Mouse (Mus musculus) layer of hippocampus, adult 6 months (tissue): ENCODE measurements around the gene Zfp553. TPM values are rescaled to one million over a fixed set of nuclear protein-coding genes. Genes with fewer than 3 reads are reported as not detected.

Source experiments
- long read RNA-seq, 2 experiments: library from polyadenylated mRNA; unstranded; transcript quantifications; one replicate each; pipeline ENCODE4 v2.0.0; 2019 to 2020
- polyA plus RNA-seq: library from polyadenylated mRNA; unstranded; fragments of <200 nt; fragmentation: Nextera tagmentation; gene quantifications from 2 replicates; pipeline ENCODE4 v1.2.3, GENCODE M21; 2021

Zfp553 gene
- polyA plus RNA-seq = 12.1 and 12.3 TPM in 2 replicates
- long read RNA-seq, experiment 1, transcript Zfp553-201 (2 exons, 3,043 nt) = minor isoform, 7 of 40 reads
- long read RNA-seq, experiment 1, transcript Zfp553-202 (2 exons, 3,342 nt) = major isoform, 24 of 40 reads
- long read RNA-seq, experiment 1, partial matches to known transcripts = 0 of 40 reads
- long read RNA-seq, experiment 1, other reads (novel, unspliced or antisense) = 9 of 40 reads
- long read RNA-seq, experiment 2, transcript Zfp553-202 (2 exons, 3,342 nt) = major isoform, 141 of 185 reads
- long read RNA-seq, experiment 2, transcript Zfp553-201 (2 exons, 3,043 nt) = minor isoform, 35 of 185 reads
- long read RNA-seq, experiment 2, partial matches to known transcripts = 7 of 185 reads
- long read RNA-seq, experiment 2, other reads (novel, unspliced or antisense) = 2 of 185 reads

DNA sequence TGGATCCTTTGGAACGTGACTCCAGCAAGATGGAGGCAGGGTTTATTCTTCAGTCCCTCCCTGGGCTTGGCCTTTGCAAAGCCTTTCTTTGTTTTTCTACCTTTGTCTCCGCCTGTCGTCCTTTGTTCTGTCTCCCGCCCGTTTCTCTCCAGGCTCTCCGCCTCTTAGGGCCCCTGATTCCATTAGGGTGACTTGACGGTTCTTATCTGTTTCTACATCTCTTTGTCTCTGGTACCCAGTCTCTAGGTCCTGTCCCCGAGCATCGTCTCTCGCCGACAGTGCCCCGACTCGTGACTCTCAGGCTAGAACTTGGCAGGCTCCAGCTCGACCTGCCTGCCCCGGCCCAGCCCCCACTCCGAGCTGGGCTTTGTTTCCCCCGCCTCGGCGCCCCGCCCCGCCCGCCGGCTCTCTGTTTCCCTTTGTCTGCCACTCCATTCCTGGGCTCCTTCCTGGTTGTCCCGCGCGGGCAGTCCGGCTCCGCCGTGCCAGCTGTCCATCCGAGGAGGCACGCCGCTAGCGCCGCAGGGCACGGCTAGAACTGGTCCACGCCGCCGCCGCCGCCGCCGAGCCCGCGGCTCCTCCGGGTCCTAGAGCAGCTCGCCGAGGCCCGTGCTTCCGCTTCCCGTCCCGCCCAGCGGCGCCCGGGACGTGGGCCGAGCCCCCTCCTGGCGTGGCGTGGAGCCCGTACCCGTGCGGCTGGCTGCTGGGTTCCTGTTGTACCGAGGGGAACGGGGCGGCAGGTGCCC is at the start of gene Zfp553, which contains the start of gene Sept1:
Gene Zfp553 (plus strand): TSS at position 440 of the 746 bp plus-strand sequence.
Gene Sept1 (minus strand): TSS at position 509 of the 746 bp plus-strand sequence.

GRCm38 (mm10) chr7:127195544-127196295 is 37.1 kb upstream of the Zfp553 start, which contains the start of gene Cd2bp2:
Cd2bp2 (minus strand) TSS chr7:127196050.

GRCm38 (mm10) chr7:127208295-127208552 is 24.6 kb upstream of the Zfp553 start, which contains the start of gene Tbc1d10b:
Tbc1d10b (minus strand) TSS chr7:127208468.

GRCm38 (mm10) chr7:127208553-127209438 is 24.1 kb upstream of the Zfp553 start, which contains the start of gene Mylpf:
Mylpf (plus strand) TSS chr7:127208890.

DNA sequence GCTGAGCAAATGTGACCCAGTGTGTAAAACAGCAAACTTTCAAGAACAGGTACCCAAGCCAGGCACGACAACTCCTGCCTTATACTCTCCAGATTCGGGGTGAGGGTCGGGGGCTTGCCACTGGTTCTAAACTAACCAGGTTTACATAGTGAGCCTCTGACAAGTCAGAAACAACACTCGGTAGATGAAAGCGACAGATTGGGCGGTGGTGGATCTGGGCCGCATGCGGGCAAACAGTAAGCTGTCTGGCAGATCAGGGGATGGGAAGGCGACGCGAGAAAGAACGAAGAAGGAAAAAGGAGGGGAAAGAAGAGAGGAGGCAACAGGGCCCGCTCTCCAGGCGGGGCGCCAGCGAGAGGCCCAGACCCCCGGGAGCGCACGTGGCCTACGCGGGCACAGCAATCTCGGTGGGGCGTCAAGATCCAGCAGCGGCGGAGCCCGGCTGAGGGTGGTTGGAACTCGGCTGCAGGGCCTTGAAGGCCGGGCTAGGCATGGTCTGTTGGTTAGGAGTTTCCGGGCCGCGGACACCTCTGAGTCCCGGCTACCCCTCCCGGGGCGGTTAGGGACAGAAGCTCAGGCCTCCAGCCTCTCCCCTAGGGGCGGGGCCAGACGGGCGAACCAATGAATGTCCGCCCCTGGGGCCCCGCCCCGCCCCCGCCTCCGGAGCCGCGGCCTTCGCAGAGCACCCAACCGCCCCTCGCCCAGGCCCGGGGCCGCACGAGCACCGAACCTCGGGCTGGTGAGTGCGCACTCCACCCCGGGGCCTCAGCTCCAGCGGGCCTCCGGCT is 11.2 kb downstream of the Zfp553 start, which contains the start of gene Zfp771:
Gene Zfp771 (plus strand): TSS at position 405 of the 788 bp plus-strand sequence.

GRCm38 (mm10) chr7:127260309-127261111 is 27.6 kb downstream of the Zfp553 start, which contains the start of gene Dctpp1:
Dctpp1 (minus strand) TSS chr7:127260709.

GRCm38 (mm10) chr7:127273925-127274789 is 41.3 kb downstream of the Zfp553 start, which contains the start of gene Sephs2:
Sephs2 (minus strand) TSS chr7:127274055.

Other genes with a start within 250 kb of the Zfp553 start
- 4.2 and 5.5 TPM in 2 replicates for gene Mvp, start 218.4 kb upstream of the Zfp553 start, polyA plus RNA-seq
- 0.55 TPM in 1 of 2 replicates, not detected in the other for gene Pagr1b, start 216.6 kb upstream of the Zfp553 start, polyA plus RNA-seq
- gene Pagr1a, start 215.7 kb upstream of the Zfp553 start, polyA plus RNA-seq = 28.6 and 49.8 TPM in 2 replicates
- 8.1 and 19.3 TPM in 2 replicates for gene Gm42742, start 212.0 kb upstream of the Zfp553 start, polyA plus RNA-seq
- 96.1 and 120 TPM in 2 replicates for gene Prrt2, start 211.8 kb upstream of the Zfp553 start, polyA plus RNA-seq
- gene Maz, start 206.0 kb upstream of the Zfp553 start, polyA plus RNA-seq = 5.6 and 7.1 TPM in 2 replicates
- 15.6 and 17.6 TPM in 2 replicates for gene Kif22, start 190.6 kb upstream of the Zfp553 start, polyA plus RNA-seq
- gene Zg16, start 145.7 kb upstream of the Zfp553 start, polyA plus RNA-seq = not detected in 2 replicates
- gene AI467606, start 141.7 kb upstream of the Zfp553 start, polyA plus RNA-seq = 1.8 and 2.1 TPM in 2 replicates
- 0.89 and 0.97 TPM in 2 replicates for gene Qprt, start 110.8 kb upstream of the Zfp553 start, polyA plus RNA-seq
- 0.06 TPM in 1 of 2 replicates, not detected in the other for gene Spn, start 95.2 kb upstream of the Zfp553 start, polyA plus RNA-seq
- 30.0 and 34.9 TPM in 2 replicates for gene Cd2bp2, start 37.0 kb upstream of the Zfp553 start, polyA plus RNA-seq
- 8.5 and 9.3 TPM in 2 replicates for gene Tbc1d10b, start 24.6 kb upstream of the Zfp553 start, polyA plus RNA-seq
- gene Mylpf, start 24.2 kb upstream of the Zfp553 start, polyA plus RNA-seq = 4.1 and 5.1 TPM in 2 replicates
- gene Sept1, start 69 bp downstream of the Zfp553 start, polyA plus RNA-seq = 1.3 and 2.0 TPM in 2 replicates
- 61.1 and 73.1 TPM in 2 replicates for gene Zfp771, start 11.2 kb downstream of the Zfp553 start, polyA plus RNA-seq
- gene Dctpp1, start 27.6 kb downstream of the Zfp553 start, polyA plus RNA-seq = 66.6 and 67.2 TPM in 2 replicates
- 60.4 and 69.7 TPM in 2 replicates for gene Sephs2, start 41.0 kb downstream of the Zfp553 start, polyA plus RNA-seq
- 0.04 and 0.14 TPM in 2 replicates for gene Itgal, start 63.2 kb downstream of the Zfp553 start, polyA plus RNA-seq
- 1.9 and 2.1 TPM in 2 replicates for gene Zfp768, start 112.5 kb downstream of the Zfp553 start, polyA plus RNA-seq
- gene Zfp747, start 143.0 kb downstream of the Zfp553 start, polyA plus RNA-seq = 3.3 and 3.5 TPM in 2 replicates
- 1.6 and 2.0 TPM in 2 replicates for gene 9130019O22Rik, start 154.1 kb downstream of the Zfp553 start, polyA plus RNA-seq
- gene E430018J23Rik, start 160.6 kb downstream of the Zfp553 start, polyA plus RNA-seq = 3.6 TPM in 2 replicates
- gene Zfp764, start 173.8 kb downstream of the Zfp553 start, polyA plus RNA-seq = 2.1 and 3.2 TPM in 2 replicates
- gene Zfp688, start 189.0 kb downstream of the Zfp553 start, polyA plus RNA-seq = 30.1 and 32.4 TPM in 2 replicates
- 3.2 TPM in 2 replicates for gene Zfp689, start 216.1 kb downstream of the Zfp553 start, polyA plus RNA-seq
- 13.1 and 16.1 TPM in 2 replicates for gene Prr14, start 226.6 kb downstream of the Zfp553 start, polyA plus RNA-seq
- 4.1 and 5.4 TPM in 2 replicates for gene Fbrs, start 246.1 kb downstream of the Zfp553 start, polyA plus RNA-seq